Mouse (Mus musculus) E14TG2a.4 (cell line): Measurements from ENCODE around the gene Defb21.
A peak's percentile ranks its signal among the peaks of the same experiment; 100 is the strongest.

Experiments
- CTCF ChIP-seq: conservative IDR thresholded peaks from 2 replicates; pipeline ENCODE4 v1.5.1; 2014; ENCODE audit warnings: low read length
- NANOG ChIP-seq: IDR thresholded peaks from 2 replicates; pipeline ENCODE4 v1.6.1; 2014; ENCODE audit warnings: borderline replicate concordance, low read length, mixed read lengths
- POU5F1 ChIP-seq: IDR thresholded peaks from 2 replicates; pipeline ENCODE4 v1.6.1; 2014; ENCODE audit warnings: low read length, borderline replicate concordance

- peak; percentile 81 for TF ChIP-seq CTCF
- no peak for TF ChIP-seq NANOG
- no peak for TF ChIP-seq POU5F1
Measured at GRCm38 (mm10) chr2:152572114-152572794, at the start of gene Defb21.
